Mouse (Mus musculus): ENCODE measurements around the gene Tcp11. TPM values are rescaled to one million over a fixed set of nuclear protein-coding genes. Genes with fewer than 3 reads are reported as not detected.
A peak's percentile ranks its signal among the peaks of the same experiment; 100 is the strongest.

The Tcp11 gene
- total RNA-seq, 1 experiment, result 4.8 TPM

- in situ Hi-C loops (cut with MboI; ENCODE audit: low sequenced_read_pairs in 2 of 2, unreplicated experiment in 2 of 2), result no loop called here
- Histone ChIP-seq H3K27ac (ENCODE audit: insufficient read depth, low read depth, low read length, poor library complexity, severe bottlenecking) (peak overlapping the region; percentile 20; the same call in 1 of the 2 replicates), H3K4me3 (ENCODE audit: insufficient read depth in 1 of 2, low read depth in 1 of 2, low read length in 2 of 2, poor library complexity in 1 of 2, severe bottlenecking in 1 of 2) (peak overlapping the region in 1 of 2 experiments; percentile 11; a peak in 1 of 4 replicates), H3K36me3 (ENCODE audit: control insufficient read depth, insufficient read depth, low read length, poor library complexity, severe bottlenecking) (no peaks in the 10 kb centered on the region), H3K4me1 (ENCODE audit: control insufficient read depth in 2 of 2, insufficient read depth in 2 of 2, low read length in 2 of 2, poor library complexity in 1 of 2) (peaks cover 0 to 21% of the 10 kb centered on the region in 2 experiments; a peak in 3 of 4 replicates), H3K9ac (ENCODE audit: insufficient read depth, low read depth, low read length, poor library complexity, severe bottlenecking) (no peak overlapping the region; the same call in 1 of the 2 replicates), H3K9me3 (ENCODE audit: control insufficient read depth, insufficient read depth, low read depth, low read length) (no peaks in the 10 kb centered on the region)
- DNase-seq (ENCODE audit: low read depth, low spot score), result peak; percentile 68
- TF ChIP-seq CHD2 (IDR thresholded peaks at IDR 0.05; ENCODE audit: low read depth, low read length) (no peak), HCFC1 (IDR thresholded peaks at IDR 0.05; ENCODE audit: borderline replicate concordance, insufficient read depth, low read length) (no peak), ZNF384 (IDR thresholded peaks at IDR 0.05; ENCODE audit: low read depth, low read length) (no peak), MAFK (IDR thresholded peaks at IDR 0.05; ENCODE audit: insufficient read depth, low read depth, low read length) (no peak), ZC3H11A (IDR thresholded peaks at IDR 0.05; ENCODE audit: borderline replicate concordance, low read depth, low read length) (no peak)
Measured at GRCm38 (mm10) chr17:28081385-28081784, 946 bp upstream of the Tcp11 start.

- peak overlapping the region; percentile 80 for H3K27ac ChIP-seq (ENCODE audit: insufficient read depth, low read depth, low read length, poor library complexity, severe bottlenecking)
- peaks cover 0 to 20% of the 10 kb centered on the region in 2 experiments; a peak in 3 of 4 replicates for H3K4me1 ChIP-seq (ENCODE audit: control insufficient read depth in 2 of 2, insufficient read depth in 2 of 2, low read length in 2 of 2, poor library complexity in 1 of 2)
- peak overlapping the region; percentile 82 for H3K9ac ChIP-seq (ENCODE audit: insufficient read depth, low read depth, low read length, poor library complexity, severe bottlenecking)
- peak overlapping the region; percentile 25 to 85; a peak in 3 of 4 replicates for H3K4me3 ChIP-seq (ENCODE audit: insufficient read depth in 1 of 2, low read depth in 1 of 2, low read length in 2 of 2, poor library complexity in 1 of 2, severe bottlenecking in 1 of 2)
- TF ChIP-seq ZNF384 (IDR thresholded peaks at IDR 0.05; ENCODE audit: low read depth, low read length) (no peak), HCFC1 (IDR thresholded peaks at IDR 0.05; ENCODE audit: borderline replicate concordance, insufficient read depth, low read length) (no peak), ZC3H11A (IDR thresholded peaks at IDR 0.05; ENCODE audit: borderline replicate concordance, low read depth, low read length) (no peak), MAFK (IDR thresholded peaks at IDR 0.05; ENCODE audit: insufficient read depth, low read depth, low read length) (no peak), CHD2 (IDR thresholded peaks at IDR 0.05; ENCODE audit: low read depth, low read length) (no peak)
- no peak for DNase-seq (ENCODE audit: low read depth, low spot score)
- in situ Hi-C loops (cut with MboI; ENCODE audit: low sequenced_read_pairs in 2 of 2, unreplicated experiment in 2 of 2), result no loop called here
- H3K9me3 ChIP-seq (ENCODE audit: control insufficient read depth, insufficient read depth, low read depth, low read length), result no peaks in the 10 kb centered on the region
- H3K36me3 ChIP-seq (ENCODE audit: control insufficient read depth, insufficient read depth, low read length, poor library complexity, severe bottlenecking), result no peaks in the 10 kb centered on the region
Measured at GRCm38 (mm10) chr17:28080817-28081165, 352 bp upstream of the Tcp11 start.

- peak overlapping the region; percentile 82 for H3K9ac ChIP-seq (ENCODE audit: insufficient read depth, low read depth, low read length, poor library complexity, severe bottlenecking)
- in situ Hi-C loops (cut with MboI; ENCODE audit: low sequenced_read_pairs in 2 of 2, unreplicated experiment in 2 of 2), result no loop called here
- peak overlapping the region; percentile 75 to 85 for H3K4me3 ChIP-seq (ENCODE audit: insufficient read depth in 1 of 2, low read depth in 1 of 2, low read length in 2 of 2, poor library complexity in 1 of 2, severe bottlenecking in 1 of 2)
- DNase-seq (ENCODE audit: low read depth, low spot score), result peak; percentile 99
- no peaks in the 10 kb centered on the region for H3K9me3 ChIP-seq (ENCODE audit: control insufficient read depth, insufficient read depth, low read depth, low read length)
- H3K36me3 ChIP-seq (ENCODE audit: control insufficient read depth, insufficient read depth, low read length, poor library complexity, severe bottlenecking), result no peaks in the 10 kb centered on the region
- TF ChIP-seq CHD2 (IDR thresholded peaks at IDR 0.05; ENCODE audit: low read depth, low read length), result no peak
- peak; percentile 56; the same call in 1 of the 2 replicates for TF ChIP-seq ZC3H11A (IDR thresholded peaks at IDR 0.05; ENCODE audit: borderline replicate concordance, low read depth, low read length)
- TF ChIP-seq MAFK (IDR thresholded peaks at IDR 0.05; ENCODE audit: insufficient read depth, low read depth, low read length), result no peak
- TF ChIP-seq HCFC1 (IDR thresholded peaks at IDR 0.05; ENCODE audit: borderline replicate concordance, insufficient read depth, low read length), result no peak
- TF ChIP-seq ZNF384 (IDR thresholded peaks at IDR 0.05; ENCODE audit: low read depth, low read length), result peak; percentile 28; the same call in 1 of the 2 replicates
- peak overlapping the region; percentile 61 for H3K27ac ChIP-seq (ENCODE audit: insufficient read depth, low read depth, low read length, poor library complexity, severe bottlenecking)
- peaks cover 0 to 20% of the 10 kb centered on the region in 2 experiments; a peak in 3 of 4 replicates for H3K4me1 ChIP-seq (ENCODE audit: control insufficient read depth in 2 of 2, insufficient read depth in 2 of 2, low read length in 2 of 2, poor library complexity in 1 of 2)
Measured at GRCm38 (mm10) chr17:28079618-28080017, 821 bp downstream of the Tcp11 start.

GRCm38 (mm10) chr17:28078028-28078427 is 2.4 kb downstream of the Tcp11 start:
- TF ChIP-seq ZC3H11A (IDR thresholded peaks at IDR 0.05; ENCODE audit: borderline replicate concordance, low read depth, low read length) (no peak), MAFK (IDR thresholded peaks at IDR 0.05; ENCODE audit: insufficient read depth, low read depth, low read length) (no peak), CHD2 (IDR thresholded peaks at IDR 0.05; ENCODE audit: low read depth, low read length) (no peak), HCFC1 (IDR thresholded peaks at IDR 0.05; ENCODE audit: borderline replicate concordance, insufficient read depth, low read length) (no peak), ZNF384 (IDR thresholded peaks at IDR 0.05; ENCODE audit: low read depth, low read length) (no peak)
- no peaks in the 10 kb centered on the region for H3K9me3 ChIP-seq (ENCODE audit: control insufficient read depth, insufficient read depth, low read depth, low read length)
- no peak overlapping the region for H3K4me3 ChIP-seq (ENCODE audit: insufficient read depth in 1 of 2, low read depth in 1 of 2, low read length in 2 of 2, poor library complexity in 1 of 2, severe bottlenecking in 1 of 2)
- H3K4me1 ChIP-seq (ENCODE audit: control insufficient read depth in 2 of 2, insufficient read depth in 2 of 2, low read length in 2 of 2, poor library complexity in 1 of 2), result peaks cover 0 to 10% of the 10 kb centered on the region in 2 experiments; a peak in 2 of 4 replicates
- no peaks in the 10 kb centered on the region for H3K36me3 ChIP-seq (ENCODE audit: control insufficient read depth, insufficient read depth, low read length, poor library complexity, severe bottlenecking)
- H3K9ac ChIP-seq (ENCODE audit: insufficient read depth, low read depth, low read length, poor library complexity, severe bottlenecking), result no peak overlapping the region
- H3K27ac ChIP-seq (ENCODE audit: insufficient read depth, low read depth, low read length, poor library complexity, severe bottlenecking), result no peak overlapping the region
- in situ Hi-C loops (cut with MboI; ENCODE audit: low sequenced_read_pairs in 2 of 2, unreplicated experiment in 2 of 2), result no loop called here
- no peak for DNase-seq (ENCODE audit: low read depth, low spot score)
